Mouse (Mus musculus): ENCODE data around the gene Kcnj11.

The Kcnj11 gene

GRCm38 (mm10) chr7:46100563-46100962 is at the start of gene Kcnj11:
Kcnj11 (minus strand) TSS chr7:46100764.
- no peak for DNase-seq (ENCODE audit: low spot score)

GRCm38 (mm10) chr7:46147417-46147816 is 46.9 kb upstream of the Kcnj11 start:
- no peak for DNase-seq (ENCODE audit: low spot score)

- DNase-seq (ENCODE audit: low spot score), result no peak
These were observed 46.2 kb upstream of the Kcnj11 start for GRCm38 (mm10) chr7:46146675-46147308.

- DNase-seq (ENCODE audit: low spot score), result no peak
These were observed 43.5 kb upstream of the Kcnj11 start for GRCm38 (mm10) chr7:46144061-46144460.

- DNase-seq (ENCODE audit: low spot score), result no peak
These were observed 37.9 kb upstream of the Kcnj11 start for GRCm38 (mm10) chr7:46138329-46138930.

GRCm38 (mm10) chr7:46133858-46134257 is 33.3 kb upstream of the Kcnj11 start:
- DNase-seq (ENCODE audit: low spot score), result no peak

GRCm38 (mm10) chr7:46132229-46132628 is 31.7 kb upstream of the Kcnj11 start:
- no peak for DNase-seq (ENCODE audit: low spot score)

GRCm38 (mm10) chr7:46131806-46132205 is 31.2 kb upstream of the Kcnj11 start:
- DNase-seq (ENCODE audit: low spot score), result peak; percentile 21

- no peak for DNase-seq (ENCODE audit: low spot score)
These were observed 30.7 kb upstream of the Kcnj11 start for GRCm38 (mm10) chr7:46131266-46131665.

GRCm38 (mm10) chr7:46130723-46131122 is 30.2 kb upstream of the Kcnj11 start:
- no peak for DNase-seq (ENCODE audit: low spot score)

GRCm38 (mm10) chr7:46129463-46130179 is 29.1 kb upstream of the Kcnj11 start:
- DNase-seq (ENCODE audit: low spot score), result no peak

GRCm38 (mm10) chr7:46128196-46128595 is 27.6 kb upstream of the Kcnj11 start:
- no peak for DNase-seq (ENCODE audit: low spot score)

- no peak for DNase-seq (ENCODE audit: low spot score)
These were observed 24.8 kb upstream of the Kcnj11 start for GRCm38 (mm10) chr7:46125340-46125739.

- DNase-seq (ENCODE audit: low spot score), result no peak
These were observed 23.9 kb upstream of the Kcnj11 start for GRCm38 (mm10) chr7:46124460-46124859.

GRCm38 (mm10) chr7:46122964-46123363 is 22.4 kb upstream of the Kcnj11 start:
- DNase-seq (ENCODE audit: low spot score), result no peak

- no peak for DNase-seq (ENCODE audit: low spot score)
These were observed 16.5 kb upstream of the Kcnj11 start for GRCm38 (mm10) chr7:46117035-46117434.

GRCm38 (mm10) chr7:46116118-46116581 is 15.6 kb upstream of the Kcnj11 start:
- DNase-seq (ENCODE audit: low spot score), result no peak

- DNase-seq (ENCODE audit: low spot score), result no peak
These were observed 12.9 kb upstream of the Kcnj11 start for GRCm38 (mm10) chr7:46113435-46113834.

- DNase-seq (ENCODE audit: low spot score), result no peak
These were observed 11.4 kb upstream of the Kcnj11 start for GRCm38 (mm10) chr7:46111938-46112337.

GRCm38 (mm10) chr7:46111212-46111817 is 10.8 kb upstream of the Kcnj11 start:
- DNase-seq (ENCODE audit: low spot score), result no peak

GRCm38 (mm10) chr7:46110079-46110478 is 9.5 kb upstream of the Kcnj11 start:
- DNase-seq (ENCODE audit: low spot score), result no peak

- DNase-seq (ENCODE audit: low spot score), result no peak
These were observed 4.9 kb upstream of the Kcnj11 start for GRCm38 (mm10) chr7:46105484-46105883.

Measured in layer of hippocampus, adult 9-10 months (tissue).